Mouse (Mus musculus): Measurements from ENCODE around the gene Sertad2. TPM values are rescaled to one million over a fixed set of nuclear protein-coding genes. Genes with fewer than 3 reads are reported as not detected.

Gene Sertad2
- polyA plus RNA-seq, 1 experiment from 2014 or later = 30.9 TPM

DNA sequence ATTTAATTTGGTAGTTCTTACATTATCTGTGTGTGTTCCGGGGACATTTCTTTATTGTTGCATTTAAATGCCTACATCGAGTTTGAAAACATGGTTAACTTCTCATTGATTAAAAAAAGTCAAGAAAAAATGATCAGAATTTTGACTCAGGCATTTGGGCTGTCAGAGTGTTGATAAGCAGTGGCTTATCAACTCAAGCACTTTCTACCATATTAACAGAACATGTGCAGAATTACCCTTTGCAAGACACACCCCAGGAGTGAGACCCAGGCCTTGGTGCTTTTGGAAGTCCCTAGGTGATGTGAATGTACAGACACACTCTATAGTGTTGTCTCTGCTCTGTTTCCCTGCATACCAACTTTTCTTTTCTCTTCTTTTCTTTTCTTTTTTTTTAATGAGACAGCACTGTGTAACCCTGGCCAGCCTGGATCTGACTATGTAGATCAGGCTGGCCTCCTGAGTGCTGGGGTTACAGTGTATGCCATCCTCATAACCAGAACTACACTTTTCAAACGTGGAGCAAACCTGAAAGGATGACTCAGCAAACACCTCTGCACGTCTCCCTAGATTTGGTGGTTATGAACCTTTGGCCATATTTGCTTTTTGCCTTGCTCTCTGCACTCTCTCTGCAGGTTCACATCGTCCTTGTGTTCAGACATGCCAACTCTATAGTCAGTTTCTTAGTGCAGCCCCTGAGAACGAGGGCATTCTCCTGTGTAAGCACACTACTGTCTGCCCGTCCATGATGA, 13.3 kb downstream of the Sertad2 start:
- no peak overlapping the region for H3K27ac ChIP-seq (ENCODE audit: low read length)
- H3K36me3 ChIP-seq (ENCODE audit: control insufficient read depth, insufficient read depth) = no peaks in the 10 kb centered on the region
- H3K27me3 ChIP-seq (ENCODE audit: control insufficient read depth, insufficient read depth, low read length) = no peaks in the 10 kb centered on the region
- no peaks in the 10 kb centered on the region for H3K9me3 ChIP-seq (replicated peaks; ENCODE audit: control insufficient read depth, low read length)
- no peak overlapping the region for H3K9ac ChIP-seq (ENCODE audit: low read length)
- no peak overlapping the region for H3K4me3 ChIP-seq (ENCODE audit: low read length)
- H3K4me2 ChIP-seq (ENCODE audit: low read depth, low read length) = no peak overlapping the region
- ATAC-seq (replicated peaks; ENCODE audit: extremely low read depth, insufficient read depth, low FRiP score) = no peak
- WGBS = 59% methylated on average over 7 of the region's 7 CpGs
- H3K4me1 ChIP-seq (ENCODE audit: control insufficient read depth, insufficient read depth, low read length) = peaks cover 16% of the 10 kb centered on the region

DNA sequence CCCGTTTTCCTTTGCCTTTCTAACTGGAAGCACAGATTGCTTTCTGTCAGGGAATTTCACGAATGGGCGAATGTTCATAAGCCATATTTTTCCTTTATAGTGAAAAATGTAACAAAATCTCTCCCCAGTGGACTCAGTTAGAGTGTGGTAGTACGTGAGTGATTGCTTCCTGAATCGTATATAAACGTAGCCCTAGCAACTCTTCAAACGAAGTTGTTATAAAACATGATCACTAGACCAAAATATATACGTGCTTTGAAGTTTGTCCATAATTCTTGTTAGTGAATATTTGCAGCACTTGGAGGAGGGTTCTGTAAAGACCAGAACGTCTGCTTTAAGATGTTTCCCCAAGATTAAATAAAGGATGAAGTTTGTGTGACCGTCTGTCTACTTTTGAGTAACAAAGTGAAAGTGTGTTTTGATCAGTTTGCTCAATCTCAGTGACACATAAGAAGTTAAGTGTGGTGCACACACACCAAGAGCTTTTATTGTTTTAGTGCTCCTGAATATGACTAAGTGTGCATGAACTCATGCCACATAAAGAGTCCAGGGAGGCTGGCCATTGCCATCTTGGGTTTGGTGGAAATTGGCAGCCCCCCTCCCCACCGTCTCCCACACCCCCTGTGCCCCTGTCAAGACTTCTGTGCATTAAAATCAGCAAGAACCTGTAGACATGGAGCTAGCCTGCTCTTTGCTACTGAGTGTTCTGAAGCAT, 16.3 kb downstream of the Sertad2 start:
- H3K9ac ChIP-seq (ENCODE audit: low read length) = no peak overlapping the region
- peaks cover 19% of the 10 kb centered on the region for H3K4me1 ChIP-seq (ENCODE audit: control insufficient read depth, insufficient read depth, low read length)
- H3K9me3 ChIP-seq (replicated peaks; ENCODE audit: control insufficient read depth, low read length) = no peaks in the 10 kb centered on the region
- no peak for ATAC-seq (replicated peaks; ENCODE audit: extremely low read depth, insufficient read depth, low FRiP score)
- H3K4me2 ChIP-seq (ENCODE audit: low read depth, low read length) = no peak overlapping the region
- no peaks in the 10 kb centered on the region for H3K36me3 ChIP-seq (ENCODE audit: control insufficient read depth, insufficient read depth)
- H3K4me3 ChIP-seq (ENCODE audit: low read length) = no peak overlapping the region
- 72% methylated on average over 11 of the region's 11 CpGs for WGBS
- H3K27me3 ChIP-seq (ENCODE audit: control insufficient read depth, insufficient read depth, low read length) = no peaks in the 10 kb centered on the region
- no peak overlapping the region for H3K27ac ChIP-seq (ENCODE audit: low read length)

DNA sequence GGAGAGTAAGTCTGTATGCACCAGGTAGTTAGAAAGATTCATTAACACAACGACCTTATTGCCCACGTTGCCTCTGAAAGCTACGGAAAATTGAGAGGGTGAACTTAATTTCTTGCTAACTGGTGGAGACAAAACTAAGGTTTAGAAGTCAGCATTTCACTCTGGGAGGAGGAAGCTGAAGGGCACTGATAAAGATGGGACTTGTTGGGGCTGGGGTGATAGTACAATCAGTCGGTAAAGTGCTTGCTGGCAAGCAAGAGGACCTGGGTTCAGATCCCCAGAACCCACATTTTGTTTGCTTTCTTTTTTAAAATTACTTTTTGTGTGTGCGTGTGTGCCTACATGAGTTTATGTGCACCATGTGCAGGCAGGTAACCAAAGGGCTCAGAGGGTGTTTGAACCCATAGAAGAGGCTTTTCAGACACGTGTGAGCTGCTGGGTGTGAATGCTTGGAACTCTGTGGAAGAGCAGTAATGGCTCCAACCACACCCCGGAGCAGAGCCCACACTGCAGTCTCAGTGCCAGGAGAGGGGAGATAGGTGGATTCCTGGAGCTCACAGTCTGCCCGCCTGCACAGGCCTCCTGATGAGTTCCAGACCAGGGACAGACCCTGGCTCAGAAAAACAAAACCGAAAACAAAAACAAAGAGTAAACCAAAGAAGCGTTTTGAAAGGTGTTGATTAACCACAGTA, 17.0 kb downstream of the Sertad2 start:
- no peak overlapping the region for H3K4me2 ChIP-seq (ENCODE audit: low read depth, low read length)
- no peak overlapping the region for H3K9ac ChIP-seq (ENCODE audit: low read length)
- H3K27me3 ChIP-seq (ENCODE audit: control insufficient read depth, insufficient read depth, low read length) = no peaks in the 10 kb centered on the region
- peaks cover 19% of the 10 kb centered on the region for H3K4me1 ChIP-seq (ENCODE audit: control insufficient read depth, insufficient read depth, low read length)
- ATAC-seq (replicated peaks; ENCODE audit: extremely low read depth, insufficient read depth, low FRiP score) = 0 out of 2 replicates have a peak, but pooled peaks have one; percentile 34
- H3K36me3 ChIP-seq (ENCODE audit: control insufficient read depth, insufficient read depth) = no peaks in the 10 kb centered on the region
- WGBS = 58% methylated on average over 10 of the region's 10 CpGs
- H3K27ac ChIP-seq (ENCODE audit: low read length) = peak overlapping the region; percentile 47
- H3K4me3 ChIP-seq (ENCODE audit: low read length) = no peak overlapping the region
- H3K9me3 ChIP-seq (replicated peaks; ENCODE audit: control insufficient read depth, low read length) = no peaks in the 10 kb centered on the region

DNA sequence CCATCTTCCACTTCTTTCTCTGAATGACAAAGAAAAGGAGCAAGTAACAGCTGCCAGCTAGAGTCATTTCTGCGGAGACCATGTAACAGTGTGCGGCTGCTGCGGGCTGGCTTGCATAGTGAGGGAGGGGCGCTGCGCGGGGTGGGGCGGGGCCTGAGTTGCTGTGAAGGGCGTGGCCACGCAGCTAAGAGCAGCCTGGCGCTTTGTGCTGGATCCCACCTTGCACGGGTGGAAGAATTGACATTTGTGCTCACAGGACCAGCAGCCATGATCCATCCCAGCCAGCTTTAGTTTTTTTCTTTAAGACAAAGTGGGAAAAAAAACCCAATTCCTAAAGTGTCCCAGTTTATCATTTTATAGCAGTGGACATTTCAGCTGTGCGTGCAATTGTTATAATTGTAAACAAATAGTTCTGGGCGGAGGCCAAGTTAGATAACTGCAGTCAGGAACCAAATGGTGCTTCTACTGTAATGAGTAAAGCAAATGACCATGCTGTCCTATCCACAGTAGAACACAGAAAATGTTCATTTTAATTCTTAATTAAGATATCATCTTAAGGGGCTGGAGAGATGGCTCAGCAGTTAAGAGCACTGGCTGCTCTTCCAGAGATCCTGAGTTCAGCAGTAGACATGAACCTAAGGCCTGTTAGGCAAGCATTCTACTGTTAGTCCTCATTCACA, 18.4 kb downstream of the Sertad2 start:
- Histone ChIP-seq H3K9ac (ENCODE audit: low read length) (peak overlapping the region; percentile 46; the same call in 1 of the 2 replicates), H3K27ac (ENCODE audit: low read length) (peak overlapping the region; percentile 54; the same call in 1 of the 2 replicates)
- 5% methylated on average over 13 of the region's 13 CpGs for WGBS

DNA sequence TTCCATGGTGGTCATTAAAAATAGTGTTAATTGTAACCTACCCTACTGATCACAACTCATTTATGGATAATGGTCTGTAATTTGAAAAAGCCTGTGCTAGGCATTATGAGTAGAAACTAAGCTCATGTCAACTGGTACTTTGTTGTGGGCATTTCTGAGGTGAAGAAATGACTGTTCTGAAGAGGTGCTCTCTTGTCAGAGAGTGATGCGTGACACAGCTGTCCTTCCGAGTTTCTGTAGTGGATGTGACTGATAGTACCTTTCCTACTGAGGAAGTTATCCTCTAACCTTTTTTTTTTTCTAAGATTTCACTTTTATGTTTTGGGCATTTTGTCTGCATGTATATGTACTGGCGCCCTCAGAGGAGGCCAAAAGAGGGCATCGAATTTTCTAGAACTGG, 22.0 kb downstream of the Sertad2 start:
- Histone ChIP-seq H3K4me1 (ENCODE audit: control insufficient read depth, insufficient read depth, low read length) (peaks cover 18% of the 10 kb centered on the region), H3K9ac (ENCODE audit: low read length) (no peak overlapping the region), H3K9me3 (replicated peaks; ENCODE audit: control insufficient read depth, low read length) (no peaks in the 10 kb centered on the region), H3K27me3 (ENCODE audit: control insufficient read depth, insufficient read depth, low read length) (no peaks in the 10 kb centered on the region), H3K4me3 (ENCODE audit: low read length) (no peak overlapping the region), H3K4me2 (ENCODE audit: low read depth, low read length) (no peak overlapping the region), H3K36me3 (ENCODE audit: control insufficient read depth, insufficient read depth) (no peaks in the 10 kb centered on the region), H3K27ac (ENCODE audit: low read length) (no peak overlapping the region)
- no peak for ATAC-seq (replicated peaks; ENCODE audit: extremely low read depth, insufficient read depth, low FRiP score)
- 84% methylated on average over 4 of the region's 4 CpGs for WGBS

More for the DNA sequence above, 18.4 kb downstream of the Sertad2 start:
- ATAC-seq (replicated peaks; ENCODE audit: extremely low read depth, insufficient read depth, low FRiP score) = peak; percentile 95
- Histone ChIP-seq H3K27me3 (ENCODE audit: control insufficient read depth, insufficient read depth, low read length) (no peaks in the 10 kb centered on the region), H3K4me3 (ENCODE audit: low read length) (peak overlapping the region; percentile 44), H3K4me1 (ENCODE audit: control insufficient read depth, insufficient read depth, low read length) (peaks cover 15% of the 10 kb centered on the region), H3K36me3 (ENCODE audit: control insufficient read depth, insufficient read depth) (no peaks in the 10 kb centered on the region), H3K4me2 (ENCODE audit: low read depth, low read length) (peak overlapping the region; percentile 64), H3K9me3 (replicated peaks; ENCODE audit: control insufficient read depth, low read length) (no peaks in the 10 kb centered on the region)

DNA sequence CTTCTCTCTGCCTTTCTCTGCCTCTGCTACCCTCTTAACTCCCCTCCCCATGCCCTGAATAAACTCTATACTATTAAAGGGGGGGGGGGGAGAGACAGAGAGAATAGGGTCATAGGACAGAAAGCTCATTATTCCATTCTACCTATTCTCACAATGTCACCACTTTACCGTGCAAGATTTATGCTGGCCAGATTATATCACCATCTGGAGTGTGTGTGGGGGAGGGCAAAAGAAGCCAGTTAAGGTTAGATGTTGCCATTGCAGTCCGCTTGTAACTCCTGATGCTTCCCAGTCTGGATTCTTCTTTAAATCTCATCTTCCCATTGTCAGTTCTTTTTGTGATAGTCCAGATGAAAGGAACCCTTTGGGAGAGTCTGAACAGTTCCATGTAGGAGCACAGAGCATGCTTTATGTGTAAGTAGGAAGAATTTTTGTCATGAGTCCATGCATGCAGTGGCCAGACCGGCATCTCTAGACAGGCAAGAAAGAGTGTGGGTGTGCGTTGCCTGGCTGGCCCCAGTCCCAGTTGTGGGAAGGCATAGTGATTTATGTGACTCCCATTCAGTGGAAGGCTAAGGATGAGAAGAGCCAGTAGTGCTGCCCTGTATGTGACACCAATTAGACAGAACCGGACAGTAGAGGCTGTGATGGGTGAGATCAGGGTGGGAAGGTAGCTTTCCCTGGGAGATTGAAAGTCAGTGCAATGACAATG, 28.8 kb downstream of the Sertad2 start:
- Histone ChIP-seq H3K9me3 (replicated peaks; ENCODE audit: control insufficient read depth, low read length) (no peaks in the 10 kb centered on the region), H3K27ac (ENCODE audit: low read length) (no peak overlapping the region), H3K27me3 (ENCODE audit: control insufficient read depth, insufficient read depth, low read length) (no peaks in the 10 kb centered on the region), H3K4me3 (ENCODE audit: low read length) (no peak overlapping the region), H3K4me2 (ENCODE audit: low read depth, low read length) (no peak overlapping the region), H3K9ac (ENCODE audit: low read length) (no peak overlapping the region), H3K36me3 (ENCODE audit: control insufficient read depth, insufficient read depth) (no peaks in the 10 kb centered on the region), H3K4me1 (ENCODE audit: control insufficient read depth, insufficient read depth, low read length) (peaks cover 16% of the 10 kb centered on the region)
- ATAC-seq (replicated peaks; ENCODE audit: extremely low read depth, insufficient read depth, low FRiP score) = no peak
- 65% methylated on average over 5 of the region's 5 CpGs for WGBS

DNA sequence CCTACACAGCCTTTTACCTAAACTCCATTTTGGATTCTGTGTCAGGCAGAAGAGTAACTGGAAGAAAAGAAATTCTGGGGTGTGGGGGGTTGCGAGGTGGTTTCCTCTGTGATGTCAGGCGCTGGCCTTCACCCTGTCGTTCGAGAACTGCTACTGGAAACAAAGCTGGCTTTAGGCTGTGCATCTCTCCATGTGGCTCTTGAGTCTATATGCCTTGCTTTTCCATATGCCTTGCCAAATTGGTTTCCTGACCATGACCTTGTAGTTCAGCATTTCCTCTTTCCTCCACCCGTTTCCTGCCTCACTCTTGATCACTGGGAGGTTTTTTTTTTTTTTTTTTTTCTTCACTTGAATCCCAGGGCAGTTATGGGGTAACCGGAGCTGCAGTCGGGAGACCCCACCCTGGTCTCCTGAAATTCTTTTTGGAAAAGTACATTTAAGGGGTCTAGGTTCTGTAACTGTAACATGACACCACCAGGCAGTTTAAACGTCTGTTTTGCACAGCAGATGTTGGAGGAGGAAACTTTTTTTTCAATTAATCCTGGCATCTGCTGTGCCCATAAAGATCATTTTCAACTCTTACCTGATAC, 33.1 kb downstream of the Sertad2 start:
- Histone ChIP-seq H3K4me1 (ENCODE audit: control insufficient read depth, insufficient read depth, low read length) (peaks cover 20% of the 10 kb centered on the region), H3K27ac (ENCODE audit: low read length) (peak overlapping the region; percentile 14; the same call in 1 of the 2 replicates), H3K27me3 (ENCODE audit: control insufficient read depth, insufficient read depth, low read length) (no peaks in the 10 kb centered on the region), H3K9me3 (replicated peaks; ENCODE audit: control insufficient read depth, low read length) (no peaks in the 10 kb centered on the region), H3K4me3 (ENCODE audit: low read length) (no peak overlapping the region), H3K9ac (ENCODE audit: low read length) (no peak overlapping the region), H3K4me2 (ENCODE audit: low read depth, low read length) (no peak overlapping the region), H3K36me3 (ENCODE audit: control insufficient read depth, insufficient read depth) (no peaks in the 10 kb centered on the region)
- 39% methylated on average over 8 of the region's 8 CpGs for WGBS
- no peak for ATAC-seq (replicated peaks; ENCODE audit: extremely low read depth, insufficient read depth, low FRiP score)

DNA sequence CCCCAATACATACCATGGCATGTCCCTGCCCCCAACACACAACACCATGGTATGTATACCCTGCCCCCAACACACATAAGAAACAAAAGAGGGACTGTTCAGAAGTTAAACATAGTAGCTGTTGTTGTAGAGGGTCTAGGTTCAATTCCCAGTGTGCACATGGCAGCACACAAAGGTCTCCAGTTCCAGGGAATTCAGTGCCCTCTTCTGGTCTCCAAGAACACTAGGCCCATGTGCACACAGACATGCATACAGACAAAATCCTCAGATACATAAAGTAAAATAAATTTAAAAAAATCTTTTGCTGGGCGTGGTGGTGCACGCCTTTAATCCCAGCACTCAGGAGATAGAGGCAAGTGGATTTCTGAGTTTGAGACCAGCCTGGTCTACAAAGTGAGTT, 39.7 kb downstream of the Sertad2 start:
- no peak overlapping the region for H3K4me3 ChIP-seq (ENCODE audit: low read length)
- no peak overlapping the region for H3K27ac ChIP-seq (ENCODE audit: low read length)
- 90% methylated on average over 2 of the region's 2 CpGs for WGBS
- peaks cover 10% of the 10 kb centered on the region for H3K4me1 ChIP-seq (ENCODE audit: control insufficient read depth, insufficient read depth, low read length)
- H3K36me3 ChIP-seq (ENCODE audit: control insufficient read depth, insufficient read depth) = no peaks in the 10 kb centered on the region
- no peak for ATAC-seq (replicated peaks; ENCODE audit: extremely low read depth, insufficient read depth, low FRiP score)
- H3K4me2 ChIP-seq (ENCODE audit: low read depth, low read length) = no peak overlapping the region
- no peaks in the 10 kb centered on the region for H3K27me3 ChIP-seq (ENCODE audit: control insufficient read depth, insufficient read depth, low read length)
- H3K9ac ChIP-seq (ENCODE audit: low read length) = no peak overlapping the region
- no peaks in the 10 kb centered on the region for H3K9me3 ChIP-seq (replicated peaks; ENCODE audit: control insufficient read depth, low read length)

Data from heart, embryonic 16.5 days (tissue).